In genomic region chr2:157434497-157434896, GRCm38 (mm10) we compare ENCODE assay signal across 10 mouse cellular contexts. TPM values are rescaled to one million over a fixed set of nuclear protein-coding genes. Genes with fewer than 3 reads are reported as not detected.
DNase-seq lines count a peak whose midpoint lies in the region; ATAC-seq lines count a peak whose summit lies in the region.
"Had no signal": no experiment of that assay in that cellular context is flagged by ENCODE, and none has a peak within 500 bp of the region (broad histone marks: within the 10 kb centered on the region; RNA-seq: fewer than 3 reads in every experiment).

No protein-coding gene starts in this region.

- H3K9me3 ChIP-seq in heart, embryonic 15.5 days (replicated peaks), result no peaks in the 10 kb centered on the region
- no peaks in the 10 kb centered on the region for H3K9me3 ChIP-seq in embryonic facial prominence, embryonic 10.5 days
- H3K9me3 ChIP-seq in intestine, embryonic 16.5 days (ENCODE audit: control insufficient read depth, low read length), result no peaks in the 10 kb centered on the region
- H3K9me3 ChIP-seq in limb, embryonic 13.5 days, result no peaks in the 10 kb centered on the region
- H3K9me3 ChIP-seq in stomach, embryonic 15.5 days, result no peaks in the 10 kb centered on the region

- no peak overlapping the region; the same call in 1 of the 2 replicates for H3K9ac ChIP-seq in heart, embryonic 15.5 days
- peak overlapping the region; percentile 58 for H3K9ac ChIP-seq in intestine, embryonic 16.5 days (ENCODE audit: low read depth, low read length)
- H3K9ac ChIP-seq in limb, embryonic 13.5 days, result peak overlapping the region; percentile 31
- no peak overlapping the region for H3K9ac ChIP-seq in stomach, embryonic 15.5 days

- H3K4me3 ChIP-seq in heart, embryonic 15.5 days, result no peak overlapping the region
- H3K4me3 ChIP-seq in embryonic facial prominence, embryonic 10.5 days, result peak overlapping the region; percentile 2; the same call in 1 of the 2 replicates
- peak overlapping the region; percentile 0; the same call in 1 of the 2 replicates for H3K4me3 ChIP-seq in intestine, embryonic 16.5 days (ENCODE audit: low read length)
- no peak overlapping the region for H3K4me3 ChIP-seq in limb, embryonic 13.5 days
- no peak overlapping the region for H3K4me3 ChIP-seq in stomach, embryonic 15.5 days (replicated peaks)
- H3K4me3 ChIP-seq: heart, adult 2 months had no signal

- no peak for DNase-seq in heart, adult 8-10 months (ENCODE audit: low spot score)
- DNase-seq in embryonic facial prominence, embryonic 10.5 days (ENCODE audit: low spot score), result peak; percentile 80
- no peak for DNase-seq in thymus, postnatal 36 days
- no peak for DNase-seq in frontal cortex, postnatal 36 days (ENCODE audit: low spot score in 2 of 2)

- no peaks in the 10 kb centered on the region for H3K36me3 ChIP-seq in heart, embryonic 15.5 days
- peaks cover 98% of the 10 kb centered on the region for H3K36me3 ChIP-seq in embryonic facial prominence, embryonic 10.5 days (replicated peaks)
- H3K36me3 ChIP-seq in intestine, embryonic 16.5 days (ENCODE audit: control insufficient read depth, insufficient read depth, low read length), result peaks cover 3% of the 10 kb centered on the region; the same call in 1 of the 2 replicates
- H3K36me3 ChIP-seq in limb, embryonic 13.5 days, result peaks cover 67% of the 10 kb centered on the region
- H3K36me3 ChIP-seq in stomach, embryonic 15.5 days, result no peaks in the 10 kb centered on the region

- peaks cover 52% of the 10 kb centered on the region for H3K4me1 ChIP-seq in heart, embryonic 15.5 days (replicated peaks)
- peaks cover 72% of the 10 kb centered on the region for H3K4me1 ChIP-seq in embryonic facial prominence, embryonic 10.5 days
- peaks cover 62% of the 10 kb centered on the region for H3K4me1 ChIP-seq in intestine, embryonic 16.5 days (ENCODE audit: control insufficient read depth, insufficient read depth, low read length)
- H3K4me1 ChIP-seq in limb, embryonic 13.5 days, result peaks cover 67% of the 10 kb centered on the region
- H3K4me1 ChIP-seq in stomach, embryonic 15.5 days, result peaks cover 57% of the 10 kb centered on the region

- H3K27ac ChIP-seq in heart, embryonic 15.5 days, result peak overlapping the region; percentile 56; the same call in 1 of the 2 replicates
- peak overlapping the region; percentile 71 for H3K27ac ChIP-seq in embryonic facial prominence, embryonic 10.5 days (replicated peaks)
- peak overlapping the region; percentile 92 for H3K27ac ChIP-seq in intestine, embryonic 16.5 days (ENCODE audit: low read length)
- H3K27ac ChIP-seq in limb, embryonic 13.5 days, result peak overlapping the region; percentile 90
- H3K27ac ChIP-seq in stomach, embryonic 15.5 days, result peak overlapping the region; percentile 90
- H3K27ac ChIP-seq: heart, adult 2 months had no signal

- H3K4me2 ChIP-seq in heart, embryonic 15.5 days, result no peak overlapping the region
- H3K4me2 ChIP-seq in intestine, embryonic 16.5 days (ENCODE audit: low read depth, low read length), result peak overlapping the region; percentile 30
- H3K4me2 ChIP-seq in limb, embryonic 13.5 days (replicated peaks), result peak overlapping the region; percentile 36
- peak overlapping the region; percentile 9; the same call in 1 of the 2 replicates for H3K4me2 ChIP-seq in stomach, embryonic 15.5 days

- H3K27me3 ChIP-seq in heart, embryonic 15.5 days, result no peaks in the 10 kb centered on the region
- H3K27me3 ChIP-seq in embryonic facial prominence, embryonic 10.5 days (replicated peaks; ENCODE audit: low read depth, poor library complexity, severe bottlenecking), result no peaks in the 10 kb centered on the region
- no peaks in the 10 kb centered on the region for H3K27me3 ChIP-seq in intestine, embryonic 16.5 days (replicated peaks; ENCODE audit: control insufficient read depth, insufficient read depth, low read length)
- H3K27me3 ChIP-seq in limb, embryonic 13.5 days, result no peaks in the 10 kb centered on the region
- H3K27me3 ChIP-seq in stomach, embryonic 15.5 days (replicated peaks), result no peaks in the 10 kb centered on the region
- H3K27me3 ChIP-seq: Patski had no signal

- peak; percentile 48 for ATAC-seq in heart, embryonic 15.5 days (replicated peaks; ENCODE audit: insufficient number of reproducible peaks, insufficient read depth, low FRiP score, low read depth)
- ATAC-seq in intestine, embryonic 16.5 days, result peak; percentile 27
- ATAC-seq in limb, embryonic 13.5 days (ENCODE audit: low FRiP score, low read depth), result peak; percentile 78
- peak; percentile 65 for ATAC-seq in stomach, embryonic 15.5 days (ENCODE audit: insufficient read depth, low FRiP score, low read depth)
- ATAC-seq: Patski had no signal

- 24% methylated on average over 6 of the region's 6 CpGs for WGBS in heart, embryonic 15.5 days
- 18% methylated on average over 6 of the region's 6 CpGs for WGBS in embryonic facial prominence, embryonic 10.5 days
- 11% methylated on average over 6 of the region's 6 CpGs for WGBS in intestine, embryonic 16.5 days
- WGBS in limb, embryonic 13.5 days, result 8% methylated on average over 6 of the region's 6 CpGs
- WGBS in stomach, embryonic 15.5 days, result 17% methylated on average over 6 of the region's 6 CpGs

RNA-seq across cellular contexts. Expression of gene Src, which starts 16.3 kb away (rescaled TPM):
- polyA plus RNA-seq in heart, embryonic 15.5 days (2015; fragmentation: Nextera tagmentation; extraction: Ambion mirVana), result 5.6 and 9.6 TPM in 2 replicates
- 1 to 10 TPM; 3.2 to 4.9 (median 3.7) TPM for total RNA-seq in heart, adult 8-10 months (2022)
- 22.1 and 23.1 TPM in 2 replicates for polyA plus RNA-seq in embryonic facial prominence, embryonic 10.5 days (2016; fragmentation: Nextera tagmentation; extraction: Ambion mirVana)
- polyA plus RNA-seq in intestine, embryonic 16.5 days (2015; fragmentation: Nextera tagmentation; extraction: Ambion mirVana), result 11.8 and 15.5 TPM in 2 replicates
- polyA plus RNA-seq in limb, embryonic 13.5 days (2015; fragmentation: Nextera tagmentation; extraction: Ambion mirVana), result 20.8 and 22.4 TPM in 2 replicates
- 18.2 and 18.4 TPM in 2 replicates for polyA plus RNA-seq in stomach, embryonic 15.5 days (2015; fragmentation: Nextera tagmentation; extraction: Ambion mirVana)

Comparison
In these comparisons a context has a peak if more than half of its experiments do, and no peak if none do; other contexts are left out.
1. ATAC-seq: peak in every context shown above with its lines; median percentile 78 in limb, embryonic 13.5 days; 65 in stomach, embryonic 15.5 days; 48 in heart, embryonic 15.5 days; 27 in intestine, embryonic 16.5 days.
2. H3K4me3 ChIP-seq: peak in embryonic facial prominence, embryonic 10.5 days (single experiment) and intestine, embryonic 16.5 days (single experiment); none in heart, embryonic 15.5 days (single experiment), limb, embryonic 13.5 days (single experiment) and stomach, embryonic 15.5 days (single experiment).
3. H3K9ac ChIP-seq: peak in intestine, embryonic 16.5 days (single experiment) and limb, embryonic 13.5 days (single experiment); none in heart, embryonic 15.5 days (single experiment) and stomach, embryonic 15.5 days (single experiment).
4. Peak in every context shown above with its lines, with median percentiles within 50 percentile points of each other: H3K27ac ChIP-seq.